Comparison of ENCODE assay signal across 15 mouse cellular contexts in genomic region chr4:86527162-86528136, GRCm38 (mm10). TPM values are rescaled to one million over a fixed set of nuclear protein-coding genes. Genes with fewer than 3 reads are reported as not detected.
DNase-seq lines count a peak whose midpoint lies in the region; ATAC-seq and TF ChIP-seq lines count a peak whose summit lies in the region.
"Had no signal": no experiment of that assay in that cellular context is flagged by ENCODE, and none has a peak within 500 bp of the region (broad histone marks: within the 10 kb centered on the region; RNA-seq: fewer than 3 reads in every experiment).

No protein-coding gene starts in this region.

- no peaks in the 10 kb centered on the region for H3K36me3 ChIP-seq in midbrain, embryonic 10.5 days
- no peaks in the 10 kb centered on the region for H3K36me3 ChIP-seq in midbrain, postnatal 0 days (ENCODE audit: insufficient read depth, low read length)
- H3K36me3 ChIP-seq: liver, embryonic 15.5 days had no signal

- peaks cover 3% of the 10 kb centered on the region; the same call in 1 of the 2 replicates for H3K4me1 ChIP-seq in midbrain, embryonic 10.5 days
- H3K4me1 ChIP-seq in midbrain, postnatal 0 days (ENCODE audit: insufficient read depth, low read length): no peaks in the 10 kb centered on the region
- H3K4me1 ChIP-seq: liver, embryonic 15.5 days had no signal

- WGBS in midbrain, embryonic 10.5 days: 78% methylated on average over 11 of the region's 11 CpGs
- WGBS in midbrain, postnatal 0 days: 80% methylated on average over 11 of the region's 11 CpGs

- H3K4me2 ChIP-seq in midbrain, postnatal 0 days (ENCODE audit: low read depth, low read length, poor library complexity, severe bottlenecking): no peak overlapping the region
- H3K4me2 ChIP-seq: liver, embryonic 15.5 days had no signal

- peak; percentile 7 to 10 for DNase-seq in cerebellum, postnatal 10 days
- no peak for DNase-seq in cerebellum, adult 11 months
- DNase-seq in midbrain, embryonic 10.5 days (ENCODE audit: low spot score): no peak
- DNase-seq in midbrain, postnatal 0 days (ENCODE audit: low spot score): no peak
- peak; percentile 47 for DNase-seq in kidney, postnatal 10 days
- peak; percentile 23 for DNase-seq in skeletal muscle tissue, adult 2 months (ENCODE audit: low read depth, low spot score)
- no peak for DNase-seq in B cell, adult 2 months
- DNase-seq: cerebellum, adult 11-12 months; spleen, adult 18-20 months had no signal

- H3K27me3 ChIP-seq in midbrain, embryonic 10.5 days (ENCODE audit: low read depth, poor library complexity, severe bottlenecking): no peaks in the 10 kb centered on the region
- no peaks in the 10 kb centered on the region for H3K27me3 ChIP-seq in midbrain, postnatal 0 days (ENCODE audit: insufficient read depth, low read length)
- H3K27me3 ChIP-seq: liver, embryonic 15.5 days had no signal

- TF ChIP-seq CTCF in midbrain, postnatal 0 days (IDR thresholded peaks at IDR 0.05): no peak

- H3K4me3 ChIP-seq in midbrain, embryonic 10.5 days: no peak overlapping the region
- no peak overlapping the region for H3K4me3 ChIP-seq in midbrain, postnatal 0 days (ENCODE audit: low read depth, low read length)
- H3K4me3 ChIP-seq: heart, adult 2 months; liver, embryonic 15.5 days; myocyte had no signal

- H3K27ac ChIP-seq in midbrain, embryonic 10.5 days (replicated peaks): peak overlapping the region; percentile 46; the same call in 1 of the 2 replicates
- no peak overlapping the region for H3K27ac ChIP-seq in midbrain, postnatal 0 days (ENCODE audit: low read depth, low read length)
- H3K27ac ChIP-seq: heart, adult 2 months; liver, embryonic 15.5 days had no signal

- H3K9ac ChIP-seq in midbrain, postnatal 0 days (replicated peaks; ENCODE audit: low read length, poor library complexity, severe bottlenecking): no peak overlapping the region
- H3K9ac ChIP-seq: liver, embryonic 15.5 days had no signal

- no peak for ATAC-seq in midbrain, postnatal 0 days (ENCODE audit: low FRiP score)
- no peak for ATAC-seq in granulocyte monocyte progenitor cell, adult 5-6 weeks (replicated peaks; ENCODE audit: poor library complexity, severe bottlenecking)

- no peaks in the 10 kb centered on the region for H3K9me3 ChIP-seq in midbrain, embryonic 10.5 days (replicated peaks)
- no peaks in the 10 kb centered on the region for H3K9me3 ChIP-seq in midbrain, postnatal 0 days (ENCODE audit: low read length)
- H3K9me3 ChIP-seq: liver, embryonic 15.5 days had no signal

RNA-seq across cellular contexts. Expression of gene Saxo1, which starts 30.7 kb away (rescaled TPM):
- polyA plus RNA-seq in midbrain, embryonic 10.5 days (2016; fragmentation: Nextera tagmentation; extraction: Ambion mirVana): not detected in 2 replicates
- not detected in 2 replicates for total RNA-seq in midbrain, postnatal 0 days (2014; rRNA removed)
- polyA plus RNA-seq in midbrain, postnatal 0 days (2015; fragmentation: Nextera tagmentation; extraction: Ambion mirVana): not detected in 2 replicates
- not detected in 2 replicates for total RNA-seq in granulocyte monocyte progenitor cell, adult 5-6 weeks (2014; fragmentation: Nextera tagmentation)
- not detected in 2 replicates for total RNA-seq in granulocyte monocyte progenitor cell, adult 5-6 weeks (2017)
- total RNA-seq: heart, adult 2 months had no signal
- polyA plus RNA-seq: C2C12; large intestine, adult 2 months; liver, embryonic 15.5 days; myocyte had no signal

RNA-seq across cellular contexts. Expression of gene Rraga, which starts 48.0 kb away (rescaled TPM):
- polyA plus RNA-seq in midbrain, embryonic 10.5 days (2016; fragmentation: Nextera tagmentation; extraction: Ambion mirVana): 62.5 and 81.1 TPM in 2 replicates
- total RNA-seq in midbrain, postnatal 0 days (2014; rRNA removed): 34.7 and 48.1 TPM in 2 replicates
- 157 and 161 TPM in 2 replicates for polyA plus RNA-seq in midbrain, postnatal 0 days (2015; fragmentation: Nextera tagmentation; extraction: Ambion mirVana)
- total RNA-seq in granulocyte monocyte progenitor cell, adult 5-6 weeks (2014; fragmentation: Nextera tagmentation): 11.2 and 16.4 TPM in 2 replicates
- 9.5 and 11.8 TPM in 2 replicates for total RNA-seq in granulocyte monocyte progenitor cell, adult 5-6 weeks (2017)

Comparison
In these comparisons a context has a peak if more than half of its experiments do, and no peak if none do; other contexts are left out.
1. DNase-seq: peak in cerebellum, postnatal 10 days (2 of 2), kidney, postnatal 10 days (single experiment) and skeletal muscle tissue, adult 2 months (single experiment); none in cerebellum, adult 11 months (single experiment), midbrain, embryonic 10.5 days (single experiment), midbrain, postnatal 0 days (single experiment) and B cell, adult 2 months (0 of 2).